Mouse (Mus musculus): ENCODE data around the gene Capn5.

The Capn5 gene

GRCm38 (mm10) chr7:98147766-98148165 is 30.3 kb downstream of the Capn5 start:
- no peak for DNase-seq

- DNase-seq: no peak
Observed at GRCm38 (mm10) chr7:98146447-98146845, 31.6 kb downstream of the Capn5 start.

GRCm38 (mm10) chr7:98145842-98146446 is 32.1 kb downstream of the Capn5 start:
- no peak for DNase-seq

- DNase-seq: no peak
Observed at GRCm38 (mm10) chr7:98145402-98145801, 32.7 kb downstream of the Capn5 start, which contains the start of gene Omp. Gene Omp, minus strand, starts transcription at chr7:98145502.

GRCm38 (mm10) chr7:98142648-98143047 is 35.4 kb downstream of the Capn5 start:
- no peak for DNase-seq

GRCm38 (mm10) chr7:98142247-98142646 is 35.8 kb downstream of the Capn5 start:
- no peak for DNase-seq

- DNase-seq: peak in 1 of 2 experiments; percentile 23
Observed at GRCm38 (mm10) chr7:98141206-98141605, 36.9 kb downstream of the Capn5 start.

GRCm38 (mm10) chr7:98140597-98140996 is 37.5 kb downstream of the Capn5 start:
- no peak for DNase-seq

- DNase-seq: no peak
Observed at GRCm38 (mm10) chr7:98139216-98139615, 38.9 kb downstream of the Capn5 start.

- no peak for DNase-seq
Observed at GRCm38 (mm10) chr7:98137995-98138394, 40.1 kb downstream of the Capn5 start.

- DNase-seq: no peak
Observed at GRCm38 (mm10) chr7:98137583-98137982, 40.5 kb downstream of the Capn5 start.

GRCm38 (mm10) chr7:98131751-98132150 is 46.3 kb downstream of the Capn5 start:
- DNase-seq: no peak

GRCm38 (mm10) chr7:98125473-98125872 is 52.6 kb downstream of the Capn5 start:
- DNase-seq: peak in 1 of 2 experiments; percentile 21

GRCm38 (mm10) chr7:98124701-98125100 is 53.4 kb downstream of the Capn5 start:
- DNase-seq: no peak

GRCm38 (mm10) chr7:98121673-98122072 is 56.4 kb downstream of the Capn5 start:
- no peak for DNase-seq

- no peak for DNase-seq
Observed at GRCm38 (mm10) chr7:98121241-98121640, 56.8 kb downstream of the Capn5 start.

- peak; percentile 66 to 68 for DNase-seq
Observed at GRCm38 (mm10) chr7:98120325-98120724, 57.7 kb downstream of the Capn5 start.

GRCm38 (mm10) chr7:98119961-98120232 is 58.2 kb downstream of the Capn5 start:
- DNase-seq: no peak

- peak in 1 of 2 experiments; percentile 20 for DNase-seq
Observed at GRCm38 (mm10) chr7:98119179-98119960, 58.7 kb downstream of the Capn5 start, which contains the start of gene Myo7a. Gene Myo7a, minus strand, starts transcription at chr7:98119524.

GRCm38 (mm10) chr7:98117012-98117660 is 60.9 kb downstream of the Capn5 start:
- peak; percentile 76 to 77 for DNase-seq

- no peak for DNase-seq
Observed at GRCm38 (mm10) chr7:98114656-98115055, 63.4 kb downstream of the Capn5 start.

- DNase-seq: no peak
Observed at GRCm38 (mm10) chr7:98111233-98111632, 66.8 kb downstream of the Capn5 start.

GRCm38 (mm10) chr7:98109771-98110170 is 68.3 kb downstream of the Capn5 start:
- no peak for DNase-seq

Data from lung, adult 18-20 months (tissue).